Mouse (Mus musculus) CH12.LX (cell line): ENCODE results near the gene Tapbpl.

Experiments
- BHLHE40 ChIP-seq: IDR thresholded peaks from 2 replicates; pipeline ENCODE4 v1.6.1; 2011; ENCODE audit warnings: mild to moderate bottlenecking, low read depth, low read length, improper control_type of control experiment
- CTCF ChIP-seq, 2 experiments: IDR thresholded peaks in 1 of 2; conservative IDR thresholded peaks in 1 of 2; 2 replicates each; pipeline ENCODE4 v1.5.1; 2011 to 2012; ENCODE audit warnings: low read depth in 2 of 2, low read length in 2 of 2, improper control_type of control experiment in 1 of 2, inconsistent platforms in 1 of 2, mild to moderate bottlenecking in 1 of 2, moderate library complexity in 1 of 2
- PAX5 ChIP-seq: IDR thresholded peaks from 2 replicates; pipeline ENCODE4 v1.6.1; 2012; ENCODE audit warnings: low read length, inconsistent platforms, mixed read lengths
- RAD21 ChIP-seq: IDR thresholded peaks from 2 replicates; pipeline ENCODE4 v1.6.1; 2011; ENCODE audit warnings: low read depth, mild to moderate bottlenecking, low read length, improper control_type of control experiment, moderate library complexity
- SIN3A ChIP-seq: IDR thresholded peaks from 2 replicates; pipeline ENCODE4 v1.6.1; 2012; ENCODE audit warnings: low read length, improper control_type of control experiment, inconsistent platforms
- SMC3 ChIP-seq: IDR thresholded peaks from 2 replicates; pipeline ENCODE4 v1.6.1; 2011; ENCODE audit warnings: low read depth, low read length, improper control_type of control experiment
- USF1 ChIP-seq: IDR thresholded peaks from 2 replicates; pipeline ENCODE4 v1.6.1; 2014; ENCODE audit warnings: low read depth, mild to moderate bottlenecking, inconsistent platforms, low read length, improper control_type of control experiment
- ZC3H11A ChIP-seq: IDR thresholded peaks from 2 replicates; pipeline ENCODE4 v1.6.1; 2012; ENCODE audit warnings: low read depth, mild to moderate bottlenecking, inconsistent platforms, low read length, improper control_type of control experiment
- ZMIZ1 ChIP-seq: IDR thresholded peaks from 2 replicates; pipeline ENCODE4 v1.6.1; 2012; ENCODE audit warnings: low read depth, mild to moderate bottlenecking, inconsistent platforms, low read length, improper control_type of control experiment

DNA sequence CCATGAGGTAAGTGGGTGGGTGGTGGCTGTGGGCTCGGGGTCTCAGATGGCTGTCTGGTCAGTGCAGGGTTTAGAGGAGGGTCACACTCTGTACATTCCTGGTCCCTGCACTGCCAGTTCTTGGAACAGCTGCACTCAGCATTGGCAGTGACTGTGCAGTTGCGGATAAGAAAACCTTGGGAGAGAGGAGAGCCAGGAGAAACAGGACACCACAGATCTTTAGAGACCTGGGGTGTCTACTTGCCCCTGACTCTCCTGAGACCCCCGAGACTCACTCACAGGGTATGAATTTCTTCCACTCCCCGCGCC is 2.8 kb upstream of the Tapbpl start:
- TF ChIP-seq USF1 (no peak), RAD21 (no peak), BHLHE40 (no peak), CTCF (conservative IDR thresholded peaks at IDR 0.05 in 1 of 2, IDR thresholded peaks at IDR 0.05 in 1 of 2; ENCODE audit: low read depth in 2 of 2, low read length in 2 of 2) (no peak), PAX5 (no peak), SIN3A (no peak), ZMIZ1 (no peak), ZC3H11A (no peak), SMC3 (no peak)
